Mouse (Mus musculus): ENCODE measurements around the gene Lfng.

DNA sequence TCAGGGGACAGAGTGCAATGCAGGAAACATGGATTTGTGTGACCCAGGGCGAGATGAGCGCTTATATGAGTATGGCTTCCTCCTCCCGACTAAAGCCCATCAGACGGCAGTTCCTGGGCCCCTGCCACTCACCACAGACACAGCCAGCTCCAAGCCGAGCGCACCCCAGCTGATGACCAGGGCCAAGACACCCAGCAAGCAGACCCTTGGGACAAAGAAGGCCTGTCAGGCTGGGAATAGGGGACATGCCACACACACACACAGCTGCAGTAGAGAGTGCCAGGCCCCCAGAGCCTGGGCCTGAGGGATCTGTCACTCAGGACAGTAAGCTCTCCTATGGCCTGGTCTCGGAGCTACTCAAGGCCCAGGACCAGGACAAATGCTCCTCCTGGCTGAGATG, 26.3 kb downstream of the Lfng start:
- TF ChIP-seq CTCF (IDR thresholded peaks at IDR 0.05; ENCODE audit: extremely low read depth, insufficient read depth, low read length) (no peak), POLR2A (IDR thresholded peaks at IDR 0.05; ENCODE audit: extremely low read depth, insufficient read depth, low read length) (no peak)

Measured in cortical plate, adult 2 months (tissue).